Mouse (Mus musculus) forebrain, embryonic 13.5 days (tissue): Measurements from ENCODE around the gene Pdia6. TPM values are rescaled to one million over a fixed set of nuclear protein-coding genes. Genes with fewer than 3 reads are reported as not detected.

Experiments
- ATAC-seq: fragments of 200-750 bp; cut with Nextera tagmentation; 2 replicates; pipeline ENCODE4 v1.8.0; 2017
- H3K27ac ChIP-seq: fragments of 300-500 bp; sonication (generic); 2 replicates; pipeline ENCODE4 v1.5.1; 2015; ENCODE audit warnings: inconsistent platforms, mild to moderate bottlenecking, moderate library complexity
- H3K27me3 ChIP-seq: fragments of 300-500 bp; sonication (generic); 2 replicates; pipeline ENCODE4 v1.6.1; 2015; ENCODE audit warnings: mild to moderate bottlenecking, inconsistent platforms
- H3K36me3 ChIP-seq: fragments of 300-500 bp; sonication (generic); 2 replicates; pipeline ENCODE4 v1.6.1; 2015; ENCODE audit warnings: mild to moderate bottlenecking, inconsistent platforms; ENCODE audit not compliant: poor library complexity, severe bottlenecking
- H3K4me1 ChIP-seq: fragments of 300-500 bp; sonication (generic); 2 replicates; pipeline ENCODE4 v1.6.1; 2015; ENCODE audit warnings: inconsistent platforms
- H3K4me2 ChIP-seq: fragments of 300-500 bp; sonication (generic); 2 replicates; pipeline ENCODE4 v1.6.1; 2015; ENCODE audit warnings: inconsistent platforms, mild to moderate bottlenecking, moderate library complexity
- H3K4me3 ChIP-seq: fragments of 300-500 bp; sonication (generic); 2 replicates; pipeline ENCODE4 v1.5.1; 2015; ENCODE audit warnings: mild to moderate bottlenecking, inconsistent platforms
- H3K9ac ChIP-seq: fragments of 300-500 bp; sonication (generic); 2 replicates; pipeline ENCODE4 v1.6.1; 2015; ENCODE audit warnings: mild to moderate bottlenecking, inconsistent platforms
- H3K9me3 ChIP-seq: fragments of 300-500 bp; sonication (generic); replicated peaks from 2 replicates; pipeline ENCODE4 v1.6.1; 2016; ENCODE audit warnings: inconsistent platforms
- WGBS: fragments of 180-500 bp; shearing (Covaris S2); methylation state at CpG from one replicate; pipeline ENCODE4 v1.1.7; 2015; 5-methylcytosine and 5-hydroxymethylcytosine counted together
- polyA plus RNA-seq: library from polyadenylated mRNA; unstranded; fragments of >200 nt; fragmentation: Nextera tagmentation; extraction: Ambion mirVana; gene quantifications from 2 replicates; pipeline ENCODE4 v1.2.1, GENCODE M21; 2015

The Pdia6 gene
- polyA plus RNA-seq, 1 experiment from 2014 or later = 387 TPM

DNA sequence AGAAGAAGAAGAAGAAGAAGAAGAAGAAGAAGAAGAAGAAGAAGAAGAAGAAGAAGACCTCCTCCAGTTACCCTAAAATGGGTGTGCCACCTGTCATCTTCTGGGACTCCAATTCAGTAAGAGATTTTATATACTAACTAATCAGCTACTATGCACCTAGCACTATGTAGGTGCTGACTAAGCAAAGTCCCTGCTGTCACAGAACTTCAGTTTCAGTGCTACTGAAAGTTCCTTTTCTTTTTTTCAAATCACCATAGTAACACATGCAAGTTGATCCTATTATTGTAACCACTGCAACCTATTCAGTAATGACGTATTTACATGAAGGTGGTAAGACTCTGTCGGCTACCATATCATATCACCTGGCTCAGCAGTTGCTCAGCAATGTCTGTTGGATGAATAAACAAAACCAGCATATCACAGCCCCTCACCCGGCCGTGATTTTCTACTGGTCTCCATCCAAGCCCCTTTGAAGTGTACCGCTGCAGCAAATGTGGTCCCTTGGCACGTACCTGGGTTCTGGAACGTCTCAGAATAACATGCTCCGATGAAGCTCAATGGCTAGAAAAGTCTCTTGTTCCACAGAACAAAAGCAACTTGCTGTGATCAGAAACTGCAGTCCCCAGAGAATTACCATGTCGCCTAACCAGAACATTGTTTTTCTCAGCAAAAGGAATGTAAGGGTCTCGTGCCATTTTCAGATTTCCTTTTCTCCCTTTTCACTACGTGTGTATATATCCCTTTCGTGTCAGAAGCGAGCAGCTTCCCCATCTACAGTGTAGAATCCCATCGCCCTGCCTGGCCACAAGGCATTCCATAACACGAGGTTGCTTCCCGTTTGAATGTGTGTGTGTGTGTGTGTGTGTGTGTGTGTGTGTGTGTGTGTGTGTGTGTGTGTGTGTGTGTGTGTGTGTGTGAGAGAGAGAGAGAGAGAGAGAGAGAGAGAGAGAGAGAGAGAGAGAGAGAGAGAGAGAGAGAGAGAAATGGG is 44.8 kb downstream of the Pdia6 start:
- Histone ChIP-seq H3K27me3 (no peaks in the 10 kb centered on the region), H3K4me2 (peak overlapping the region; percentile 33), H3K4me1 (0 out of 2 replicates have a peak, but pooled peaks cover 5% of the 10 kb centered on the region), H3K36me3 (no peaks in the 10 kb centered on the region), H3K9ac (no peak overlapping the region), H3K9me3 (no peaks in the 10 kb centered on the region), H3K4me3 (no peak overlapping the region), H3K27ac (no peak overlapping the region)
- peak; percentile 45; the same call in 1 of the 2 replicates for ATAC-seq
- WGBS = 22% methylated on average over 16 of the region's 16 CpGs

DNA sequence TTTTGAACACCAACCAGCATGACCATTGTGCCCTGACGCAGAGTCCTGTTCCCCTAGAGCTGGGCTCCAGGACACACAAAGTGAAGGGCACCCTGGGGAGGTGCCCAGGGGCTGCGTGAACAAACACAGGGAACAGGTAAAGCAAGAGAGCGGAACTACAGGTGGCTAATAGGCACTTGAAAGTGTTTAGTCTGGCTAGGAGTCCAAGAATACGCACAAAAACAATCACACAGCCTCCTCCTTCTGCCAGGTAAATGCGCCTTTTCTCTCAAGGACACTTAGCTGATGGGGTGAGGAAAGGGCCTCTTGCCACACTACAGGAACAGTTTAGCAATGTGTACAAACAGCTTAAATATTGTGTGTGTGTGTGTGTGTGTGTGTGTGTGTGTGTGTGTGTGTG is 49.8 kb downstream of the Pdia6 start:
- no peak overlapping the region for H3K27ac ChIP-seq
- ATAC-seq = no peak
- no peaks in the 10 kb centered on the region for H3K36me3 ChIP-seq
- no peak overlapping the region for H3K4me3 ChIP-seq
- H3K27me3 ChIP-seq = no peaks in the 10 kb centered on the region
- H3K9ac ChIP-seq = no peak overlapping the region
- WGBS = 86% methylated on average over 5 of the region's 5 CpGs
- no peaks in the 10 kb centered on the region for H3K9me3 ChIP-seq
- no peak overlapping the region for H3K4me2 ChIP-seq
- H3K4me1 ChIP-seq = 0 out of 2 replicates have a peak, but pooled peaks cover 3% of the 10 kb centered on the region

DNA sequence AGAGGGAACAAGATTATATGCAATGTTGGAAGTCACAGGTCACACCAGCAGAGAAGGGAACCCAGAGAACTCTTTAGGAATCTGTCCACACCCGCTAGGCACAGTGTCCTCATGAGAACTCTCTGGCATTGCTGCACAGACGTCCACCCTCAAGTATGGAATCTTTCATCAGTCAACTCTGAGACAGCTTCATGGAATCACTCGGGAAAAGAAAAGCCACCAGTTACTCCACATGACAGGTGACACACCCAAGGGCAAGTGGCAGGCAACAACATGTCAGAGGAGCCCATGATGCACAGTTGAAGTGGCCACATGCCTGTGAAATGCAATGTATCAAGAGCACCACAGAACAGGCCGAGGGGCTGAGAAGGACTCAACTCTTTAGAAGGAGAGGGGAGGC is 51.6 kb downstream of the Pdia6 start:
- H3K4me3 ChIP-seq = no peak overlapping the region
- ATAC-seq = no peak
- H3K9ac ChIP-seq = no peak overlapping the region
- H3K27ac ChIP-seq = no peak overlapping the region
- H3K4me1 ChIP-seq = no peaks in the 10 kb centered on the region
- no peak overlapping the region for H3K4me2 ChIP-seq
- peaks cover 9% of the 10 kb centered on the region for H3K27me3 ChIP-seq
- H3K36me3 ChIP-seq = no peaks in the 10 kb centered on the region
- no peaks in the 10 kb centered on the region for H3K9me3 ChIP-seq
- 76% methylated on average over 4 of the region's 4 CpGs for WGBS

DNA sequence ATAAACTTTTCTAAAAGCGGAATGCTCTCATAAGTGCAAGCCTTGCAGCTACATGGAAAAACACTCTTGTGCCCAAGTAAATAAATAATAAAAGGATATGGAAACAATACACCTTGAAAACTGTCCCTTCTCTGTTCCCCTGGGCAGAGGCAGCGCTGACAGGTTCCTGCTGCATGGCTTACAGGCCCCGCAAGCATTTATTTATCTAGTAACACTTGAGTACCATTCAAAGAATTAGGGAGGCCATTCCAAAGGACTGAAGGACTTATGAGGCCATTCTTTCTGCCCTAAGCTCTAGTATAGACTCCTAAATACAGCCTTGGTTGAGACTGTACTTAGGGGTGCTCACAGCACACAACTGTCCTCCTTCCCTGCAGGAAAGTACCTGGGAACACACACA is 52.1 kb downstream of the Pdia6 start:
- Histone ChIP-seq H3K27ac (no peak overlapping the region), H3K9me3 (no peaks in the 10 kb centered on the region), H3K9ac (no peak overlapping the region), H3K4me1 (no peaks in the 10 kb centered on the region), H3K36me3 (no peaks in the 10 kb centered on the region), H3K27me3 (peaks cover 14% of the 10 kb centered on the region), H3K4me3 (no peak overlapping the region), H3K4me2 (no peak overlapping the region)
- WGBS = 78% methylated on average over 3 of the region's 3 CpGs
- no peak for ATAC-seq

DNA sequence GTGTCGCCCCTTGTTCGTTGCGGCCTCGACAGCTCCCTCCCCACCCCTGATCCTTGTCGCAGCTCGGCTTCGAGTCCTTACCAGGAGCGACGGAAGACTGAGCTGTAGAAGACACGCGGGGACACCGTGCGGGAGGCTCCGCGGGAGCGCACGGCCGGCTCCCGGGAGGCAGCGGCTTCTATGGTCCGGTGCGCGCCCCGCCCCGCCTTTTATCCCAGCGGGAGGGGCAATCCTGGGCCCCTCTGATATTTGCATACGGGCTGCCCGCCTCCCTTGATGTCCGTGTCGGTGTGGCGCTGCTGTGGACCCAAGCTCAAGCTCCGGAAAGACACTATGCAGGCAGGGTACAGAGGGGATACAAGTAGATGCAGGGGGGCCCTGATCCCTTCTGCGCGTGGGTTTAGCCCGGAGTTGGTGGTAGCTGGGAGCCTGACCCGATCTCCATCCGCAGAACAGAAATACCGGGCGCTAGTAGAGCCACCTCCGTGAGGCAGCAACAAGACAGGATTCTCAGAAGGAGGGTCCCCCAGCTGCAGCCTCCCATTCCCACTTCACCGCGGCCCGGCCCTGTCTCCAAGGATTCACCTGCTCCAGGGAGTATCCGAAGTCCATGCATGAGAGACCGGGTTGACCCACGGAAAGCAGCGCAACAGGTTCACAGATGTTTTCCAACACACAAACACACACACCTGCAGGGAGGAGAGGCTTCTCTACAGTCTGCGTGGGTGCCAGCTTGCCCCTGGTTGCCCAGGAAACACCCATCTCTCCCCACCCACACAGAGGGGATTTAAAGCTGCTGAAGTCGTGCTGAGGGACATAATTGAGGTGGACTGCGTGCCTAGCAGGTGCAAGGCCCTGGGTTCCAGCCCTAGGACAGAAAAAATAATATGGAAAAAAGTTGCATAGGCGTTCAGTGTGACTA is 58.5 kb downstream of the Pdia6 start:
- Histone ChIP-seq H3K27ac (no peak overlapping the region), H3K9ac (peak overlapping the region; percentile 65), H3K36me3 (no peaks in the 10 kb centered on the region), H3K4me1 (peaks cover 12% of the 10 kb centered on the region), H3K27me3 (peaks cover 41% of the 10 kb centered on the region), H3K4me2 (peak overlapping the region; percentile 84), H3K4me3 (peak overlapping the region; percentile 47), H3K9me3 (no peaks in the 10 kb centered on the region)
- 3% methylated on average over 51 of the region's 51 CpGs for WGBS
- peak; percentile 55; the same call in 1 of the 2 replicates for ATAC-seq

DNA sequence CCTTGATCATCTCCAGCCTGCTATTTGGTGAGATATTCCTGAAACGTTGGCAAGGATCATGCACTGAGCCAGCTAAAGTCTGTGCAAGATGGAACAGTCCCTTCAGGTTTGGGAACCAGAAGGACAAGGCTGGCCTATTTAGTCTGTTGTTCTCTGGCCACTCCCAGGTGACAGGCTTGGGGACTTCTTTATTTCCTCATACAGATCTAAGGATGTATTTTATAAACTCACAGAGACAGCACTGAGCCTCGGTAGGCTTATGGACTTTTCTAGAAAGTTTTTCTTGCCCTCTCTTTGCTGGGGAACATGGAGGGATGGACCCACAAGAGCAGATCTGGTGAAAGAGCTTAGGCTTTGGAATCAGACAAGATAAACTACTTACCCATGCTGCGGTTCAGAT is 62.9 kb downstream of the Pdia6 start, which contains the start of gene Atp6v1c2:
Gene Atp6v1c2 (minus strand): TSS at position 101 of the 400 bp plus-strand sequence.
- Histone ChIP-seq H3K4me1 (peaks cover 10% of the 10 kb centered on the region), H3K9ac (no peak within 1 kb of the TSS), H3K9me3 (no peaks in the 10 kb centered on the region), H3K27me3 (peaks cover 19% of the 10 kb centered on the region), H3K27ac (no peak within 1 kb of the TSS), H3K4me3 (no peak within 1 kb of the TSS), H3K4me2 (no peak within 1 kb of the TSS), H3K36me3 (no peaks in the 10 kb centered on the region)
- ATAC-seq = no peak
- 76% methylated on average over 3 of the region's 3 CpGs for WGBS

DNA sequence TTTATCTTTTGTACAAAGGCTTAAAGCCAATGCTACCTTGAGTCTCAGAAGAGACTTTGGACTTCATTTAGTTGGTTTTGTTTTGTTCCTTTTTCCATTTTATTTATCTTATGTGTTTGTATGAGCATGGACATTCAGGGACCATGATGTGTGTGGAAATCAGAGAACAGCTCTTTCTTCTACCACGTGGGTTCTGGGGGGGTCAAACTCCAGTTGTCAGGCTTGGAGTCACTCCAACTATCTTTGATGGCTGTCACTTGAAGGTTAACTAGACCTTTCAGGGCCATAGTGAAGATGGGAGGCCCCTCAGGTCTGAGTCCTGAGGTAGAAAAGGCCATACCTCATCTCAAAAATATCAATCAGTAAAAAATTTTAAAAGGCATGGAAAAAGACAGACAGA is 67.1 kb downstream of the Pdia6 start:
- H3K27me3 ChIP-seq = no peaks in the 10 kb centered on the region
- H3K36me3 ChIP-seq = no peaks in the 10 kb centered on the region
- WGBS = 30% methylated on average over 1 of the region's 1 CpGs
- no peaks in the 10 kb centered on the region for H3K9me3 ChIP-seq
- no peaks in the 10 kb centered on the region for H3K4me1 ChIP-seq
- H3K9ac ChIP-seq = no peak overlapping the region
- ATAC-seq = no peak
- H3K27ac ChIP-seq = no peak overlapping the region
- H3K4me2 ChIP-seq = no peak overlapping the region
- H3K4me3 ChIP-seq = no peak overlapping the region

Other genes with a start within 250 kb of the Pdia6 start
- 2.6 and 2.8 TPM in 2 replicates for gene Kcnf1, start 89.7 kb upstream of the Pdia6 start, polyA plus RNA-seq
- 0.82 and 0.96 TPM in 2 replicates for gene Atp6v1c2, start 62.8 kb downstream of the Pdia6 start, polyA plus RNA-seq
- 26.4 and 28.0 TPM in 2 replicates for gene Nol10, start 81.9 kb downstream of the Pdia6 start, polyA plus RNA-seq